Mouse (Mus musculus) frontal cortex, postnatal 25 days (tissue): ENCODE results near the gene Fcf1.

Experiments
- DNase-seq, 2 experiments: peaks; one replicate each; pipeline ENCODE4 v3.0.0; 2022; ENCODE audit warnings: low spot score in 2 of 2

Gene Fcf1

DNA sequence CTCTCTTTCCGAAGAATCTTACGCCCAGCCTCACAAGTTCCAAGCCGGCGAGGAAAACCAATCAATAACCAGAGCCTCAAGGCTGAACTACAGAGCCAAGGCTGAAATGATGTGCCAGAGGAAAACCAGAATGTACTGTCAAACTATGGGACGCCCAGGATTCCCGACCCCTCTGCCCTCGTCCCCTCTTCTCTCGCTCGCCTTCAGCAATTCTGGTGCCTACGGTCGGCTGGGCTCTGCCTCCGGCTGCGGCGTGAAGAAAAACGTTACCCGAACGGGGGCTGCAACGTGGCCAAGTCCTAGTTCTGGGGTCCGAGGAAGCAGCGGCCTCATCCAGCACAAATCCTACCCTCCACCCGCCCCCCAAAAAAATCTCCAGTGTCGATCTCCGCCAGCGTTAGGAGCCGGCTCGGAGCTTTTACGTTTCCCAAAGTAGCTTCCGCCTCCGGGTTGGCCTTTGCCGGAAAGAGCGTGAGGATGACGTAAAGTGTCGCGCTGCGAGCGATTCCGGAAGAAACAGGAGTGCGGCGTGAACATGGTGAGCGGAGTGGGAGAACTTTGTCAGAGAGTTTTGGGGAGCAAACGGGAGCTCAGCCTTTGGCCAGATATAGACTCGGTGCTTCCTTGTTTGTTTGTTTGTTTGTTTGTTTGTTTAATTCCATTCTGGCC lies at the start of gene Fcf1, which contains the start of gene Arel1:
TSS of gene Fcf1 (plus strand) at position 470 of the 669 bp plus-strand sequence.
TSS of gene Arel1 (minus strand) at position 473 of the 669 bp plus-strand sequence.
- peak; percentile 79 to 81 for DNase-seq

DNA sequence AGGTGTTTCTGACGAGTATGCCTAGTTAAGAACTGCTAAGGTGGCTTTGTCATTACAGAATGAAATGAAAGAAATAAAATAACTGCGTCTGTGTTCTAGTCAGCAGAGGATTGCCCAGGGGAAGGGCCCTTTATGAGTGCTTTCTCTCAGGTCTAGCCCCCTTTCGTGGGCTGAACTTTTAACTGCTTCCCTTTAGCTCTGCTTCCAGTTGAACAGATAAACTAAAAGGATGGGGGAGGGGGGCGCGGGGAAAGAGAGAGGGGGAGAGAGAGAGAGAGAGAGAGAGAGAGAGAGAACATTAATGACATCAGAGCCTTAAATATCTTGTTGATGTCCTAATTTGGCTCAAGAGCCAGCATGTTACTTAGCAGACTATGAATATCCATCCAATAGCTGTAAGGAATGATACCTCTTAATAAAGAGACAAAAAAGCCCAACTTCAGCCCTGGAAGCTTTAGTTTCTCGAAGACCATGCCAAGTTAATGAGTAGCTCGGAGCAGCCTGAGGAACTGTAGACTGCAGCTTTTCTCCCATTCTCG lies 48.7 kb upstream of the Fcf1 start:
- DNase-seq: no peak

DNA sequence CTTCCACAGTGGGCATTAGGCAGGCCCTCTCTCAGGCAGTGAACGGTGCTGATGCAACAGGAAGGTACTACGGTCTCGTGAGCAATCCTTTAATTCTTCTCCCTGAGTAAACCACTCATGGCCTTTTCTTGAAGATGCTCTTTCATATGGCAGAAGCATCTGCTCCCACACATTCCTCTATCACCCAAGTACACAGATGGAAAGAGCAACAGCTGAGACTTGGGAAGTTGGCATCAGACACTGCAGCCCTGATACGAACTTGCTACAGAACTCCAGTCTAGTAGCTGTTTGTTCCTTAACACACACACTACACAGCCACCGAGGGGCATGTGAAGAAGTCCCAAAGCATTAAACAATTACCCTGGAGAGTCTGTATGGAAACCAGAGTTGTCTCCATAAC lies 46.4 kb upstream of the Fcf1 start:
- no peak for DNase-seq

DNA sequence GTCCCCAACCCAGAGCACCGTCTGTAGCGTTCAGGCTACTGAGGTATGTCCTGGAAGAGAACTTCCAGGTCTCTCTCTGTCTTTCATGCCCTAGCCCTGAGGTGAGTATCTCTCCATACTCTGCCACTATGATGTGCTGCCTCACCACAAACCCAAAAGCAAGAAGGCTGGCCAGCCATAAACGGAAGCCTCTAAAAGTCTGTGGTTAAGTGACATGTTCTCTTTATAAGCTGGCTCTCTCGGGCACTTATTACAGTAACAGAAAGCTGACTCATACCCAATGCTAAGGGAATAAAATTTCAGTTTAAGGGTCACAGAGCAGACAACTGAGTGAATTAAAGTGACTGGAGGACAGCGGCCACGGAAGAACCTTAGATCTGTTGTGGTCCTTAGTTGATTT lies 44.2 kb upstream of the Fcf1 start:
- no peak for DNase-seq

GRCm38 (mm10) chr12:84932210-84932609 lies 38.5 kb upstream of the Fcf1 start:
- DNase-seq: no peak

DNA sequence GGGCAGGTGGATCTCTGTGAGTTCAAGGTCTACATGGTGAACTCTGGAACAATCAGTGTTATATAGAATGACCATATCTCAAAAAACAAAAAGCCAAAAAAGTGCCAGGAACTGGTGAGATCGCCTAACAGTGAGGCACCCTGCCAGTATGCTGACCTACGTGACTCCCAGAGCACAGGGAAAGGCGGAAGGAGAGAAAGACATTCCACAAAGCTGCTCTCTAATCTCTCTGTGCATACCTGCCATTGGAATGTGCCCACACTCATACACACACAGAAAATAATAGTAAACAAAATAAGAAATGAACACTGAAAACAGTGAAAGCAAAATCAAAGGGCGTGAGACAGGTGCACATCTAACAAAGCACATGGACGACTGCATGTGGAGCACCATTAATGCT lies 35.4 kb upstream of the Fcf1 start:
- DNase-seq: no peak

- DNase-seq: no peak
These were observed 31.6 kb upstream of the Fcf1 start for GRCm38 (mm10) chr12:84939117-84939516.

GRCm38 (mm10) chr12:84940343-84940742 lies 30.4 kb upstream of the Fcf1 start:
- DNase-seq: no peak

- no peak for DNase-seq
These were observed 29.0 kb upstream of the Fcf1 start for GRCm38 (mm10) chr12:84941717-84942116.

DNA sequence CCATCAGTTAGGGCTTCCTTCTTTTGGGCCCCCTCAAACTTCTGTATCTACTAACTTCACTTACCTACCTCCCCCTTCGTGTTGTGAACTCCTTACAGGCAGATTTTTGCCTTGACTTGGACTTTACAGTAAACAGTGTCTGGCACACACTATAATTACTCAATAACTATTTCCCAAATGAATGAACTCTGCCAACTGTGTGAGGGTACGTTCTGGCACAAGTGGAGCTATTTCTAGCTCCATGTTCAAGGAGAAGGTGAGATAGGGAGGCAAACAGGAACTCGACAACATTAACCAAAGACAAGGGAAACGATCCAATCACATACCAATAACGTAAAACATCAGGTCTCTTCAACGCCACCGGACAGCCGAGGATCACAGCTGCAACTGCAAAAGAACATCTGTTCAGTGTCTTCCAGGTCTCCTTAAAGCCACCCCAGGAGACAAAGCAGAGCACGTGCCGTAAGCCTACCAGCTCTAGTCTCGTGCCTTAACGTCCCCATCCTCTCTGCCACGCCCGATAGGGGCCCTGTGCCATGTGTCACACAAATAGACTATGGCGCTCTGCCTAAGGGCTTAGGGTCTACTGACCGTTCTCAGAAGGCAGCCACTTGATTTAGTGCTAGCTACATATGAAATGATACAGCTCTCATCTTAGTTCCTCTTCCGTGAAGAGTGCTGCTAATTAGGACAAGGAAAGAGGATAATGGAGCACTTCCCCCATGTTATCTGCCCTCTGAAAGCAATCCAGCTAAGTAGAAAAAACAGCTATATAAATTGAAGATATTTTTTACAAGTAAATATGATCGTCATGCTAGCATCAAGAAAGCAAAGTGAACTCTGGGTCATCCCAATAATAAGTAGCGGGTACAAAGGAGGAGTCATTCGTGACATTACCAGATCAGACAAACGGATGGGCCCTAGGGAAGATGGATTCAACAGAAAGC lies 27.4 kb upstream of the Fcf1 start:
- no peak for DNase-seq

DNA sequence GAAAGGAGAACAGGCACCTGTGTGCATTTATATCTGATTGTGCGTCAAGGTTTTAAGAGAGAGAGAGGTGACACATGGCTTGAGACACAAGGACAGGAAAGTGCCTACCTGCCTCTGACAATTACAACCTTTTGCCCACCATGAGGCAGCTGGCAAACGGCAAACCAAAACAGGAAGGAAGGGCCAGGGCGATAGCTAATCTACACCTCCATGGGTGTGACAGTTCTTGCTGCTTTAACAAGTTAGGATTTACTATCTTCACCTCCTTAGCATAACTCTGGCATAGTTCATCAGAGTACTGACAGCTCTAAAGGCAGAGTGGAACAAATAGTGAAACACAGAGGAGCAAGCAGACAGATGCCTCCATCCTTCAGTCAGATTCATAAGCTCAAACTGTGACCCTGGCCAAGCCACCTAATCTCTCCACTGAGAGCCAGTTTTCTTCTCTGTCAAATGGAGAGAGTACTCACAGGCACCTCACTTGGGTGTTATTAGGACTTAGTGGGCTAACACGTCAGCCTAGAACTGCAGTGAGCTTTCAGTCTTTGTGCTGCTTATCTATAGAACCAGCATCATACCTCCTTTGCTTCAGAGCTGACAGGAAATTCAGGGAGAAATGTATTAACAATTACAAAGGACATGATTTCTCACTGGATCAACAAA lies 26.4 kb upstream of the Fcf1 start:
- DNase-seq: no peak

DNA sequence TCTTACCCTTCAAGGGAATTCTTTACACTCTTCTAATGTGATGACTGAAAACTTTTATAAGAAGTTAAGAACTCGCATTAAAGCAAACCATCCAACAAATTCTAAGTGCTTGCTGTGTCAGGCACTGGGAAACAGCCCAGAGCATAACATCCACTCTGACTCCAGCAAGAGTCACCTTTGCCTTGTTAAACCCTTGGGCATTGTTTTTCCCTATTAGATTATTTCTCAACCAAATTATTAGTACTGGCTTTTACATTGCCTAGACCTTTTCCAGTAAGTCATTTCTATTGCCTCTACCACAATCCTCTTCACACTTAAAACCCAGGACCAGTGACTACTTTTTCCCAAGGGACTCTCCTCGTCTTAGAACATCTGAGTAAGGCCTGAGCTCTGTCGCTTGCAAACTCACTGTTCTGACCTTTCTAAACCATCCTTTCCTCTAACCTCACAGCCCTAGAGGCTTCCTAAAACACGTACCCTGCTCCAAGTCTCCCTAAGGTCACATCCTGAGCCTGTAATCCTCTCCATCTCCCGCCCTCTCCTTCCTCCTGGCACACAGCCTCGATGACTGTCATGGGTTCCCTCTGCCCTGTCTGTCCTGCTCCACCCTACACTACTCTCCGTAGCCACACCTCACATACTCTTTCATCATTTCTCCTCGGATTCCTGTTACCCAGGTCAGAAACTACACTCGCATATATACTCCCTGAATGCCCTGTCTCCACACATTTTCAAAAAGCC lies 25.7 kb upstream of the Fcf1 start:
- DNase-seq: no peak

DNA sequence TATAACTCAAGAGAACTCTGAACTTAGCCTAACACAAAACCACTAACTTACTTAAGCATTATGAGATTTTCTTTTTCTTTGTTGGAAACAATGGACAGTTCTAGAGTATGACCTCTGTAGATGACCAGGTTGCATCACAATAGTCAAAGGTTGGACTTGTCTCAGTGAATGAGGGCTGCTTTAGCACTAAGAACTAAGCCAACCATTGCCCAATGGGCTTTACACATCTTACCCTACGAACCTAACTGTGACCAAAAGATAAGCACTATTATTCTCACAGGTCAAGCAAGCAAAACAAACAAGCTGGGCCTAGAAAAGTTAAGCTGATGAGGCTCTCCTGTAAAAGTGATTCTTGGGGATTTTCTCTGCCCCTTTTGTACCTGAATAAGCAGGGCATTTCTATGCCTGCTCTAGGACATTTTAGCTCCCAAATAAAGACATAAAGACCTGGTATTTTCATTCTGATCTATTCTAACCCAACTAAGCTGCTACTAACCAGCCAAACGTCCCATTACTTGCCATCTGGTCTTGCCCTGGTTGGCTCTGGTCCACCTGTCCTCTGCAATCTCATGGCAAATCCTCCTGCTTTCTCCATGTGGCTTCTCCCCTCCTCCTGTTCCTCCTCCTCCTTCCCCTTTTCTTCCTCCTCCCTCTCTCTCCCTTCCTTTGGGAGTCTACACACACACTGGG lies 22.7 kb upstream of the Fcf1 start:
- no peak for DNase-seq

DNA sequence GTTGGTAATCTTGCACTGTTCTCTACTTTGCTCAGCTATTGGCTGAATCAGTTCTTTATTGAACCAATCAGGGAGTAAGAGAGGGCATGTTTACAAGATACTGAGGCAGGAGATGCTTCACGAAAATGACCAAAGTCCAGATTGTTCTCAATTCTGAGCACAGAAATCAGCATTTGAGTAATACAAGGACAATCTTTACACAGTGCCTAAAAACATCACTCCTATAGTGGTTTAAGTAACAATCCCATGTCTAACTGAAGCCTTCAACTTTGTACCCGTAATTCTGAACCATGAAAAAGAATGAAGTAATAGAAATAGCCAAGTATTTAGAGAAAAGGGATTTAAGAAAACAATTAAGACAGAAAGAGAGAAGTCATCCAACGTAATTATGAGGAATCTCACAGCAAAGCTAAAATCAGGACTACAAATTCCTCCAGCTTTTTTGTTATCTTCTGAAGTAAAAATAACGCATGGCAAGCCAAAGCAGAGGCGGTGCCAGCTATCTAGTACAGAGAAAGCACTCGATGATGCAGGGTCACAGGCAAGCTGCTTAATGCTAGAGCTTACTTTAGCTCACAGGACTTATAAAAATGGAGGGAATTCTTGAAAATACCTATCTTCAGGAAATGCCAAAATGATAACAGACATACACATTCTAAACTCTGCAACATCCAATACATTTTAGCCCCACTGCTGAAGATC lies 22.0 kb upstream of the Fcf1 start:
- DNase-seq: no peak

DNA sequence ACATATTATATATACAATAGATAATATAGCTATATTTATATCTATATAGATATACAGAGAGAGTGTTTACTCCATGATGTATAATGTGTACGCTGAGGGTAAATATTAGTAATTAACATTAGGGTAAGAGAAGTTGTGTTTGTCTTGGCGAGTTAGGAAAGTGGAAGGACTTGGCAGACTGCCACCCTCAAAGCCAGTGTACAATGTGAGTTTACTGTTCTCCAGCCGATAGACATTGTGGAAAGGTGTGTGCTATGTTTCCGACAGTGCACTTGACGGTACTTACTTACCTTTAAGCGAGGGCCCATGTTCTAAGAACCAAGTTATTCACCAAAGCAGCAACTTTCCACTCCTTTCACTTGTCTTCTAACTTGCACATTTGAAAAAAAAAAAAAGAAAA lies 19.9 kb upstream of the Fcf1 start:
- no peak for DNase-seq

DNA sequence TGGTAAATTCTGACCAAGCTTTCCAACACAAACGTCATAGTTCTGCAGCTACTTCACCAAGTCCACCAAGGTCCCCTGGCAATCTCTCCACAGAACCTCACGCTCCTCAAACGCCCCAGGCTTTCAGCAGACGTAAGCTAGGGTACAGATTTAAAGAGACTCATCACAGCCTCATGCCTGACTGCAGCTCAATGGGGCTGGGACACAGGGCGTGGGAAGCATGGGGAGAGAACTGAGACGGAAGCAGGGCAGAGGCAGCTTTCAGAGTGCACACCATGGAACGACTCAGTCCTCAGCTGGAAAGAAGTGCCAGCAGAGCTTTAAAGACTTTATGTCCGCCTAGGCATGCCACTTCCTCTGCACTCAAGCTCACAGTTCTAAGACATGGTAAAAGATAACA lies 19.2 kb upstream of the Fcf1 start:
- DNase-seq: no peak

DNA sequence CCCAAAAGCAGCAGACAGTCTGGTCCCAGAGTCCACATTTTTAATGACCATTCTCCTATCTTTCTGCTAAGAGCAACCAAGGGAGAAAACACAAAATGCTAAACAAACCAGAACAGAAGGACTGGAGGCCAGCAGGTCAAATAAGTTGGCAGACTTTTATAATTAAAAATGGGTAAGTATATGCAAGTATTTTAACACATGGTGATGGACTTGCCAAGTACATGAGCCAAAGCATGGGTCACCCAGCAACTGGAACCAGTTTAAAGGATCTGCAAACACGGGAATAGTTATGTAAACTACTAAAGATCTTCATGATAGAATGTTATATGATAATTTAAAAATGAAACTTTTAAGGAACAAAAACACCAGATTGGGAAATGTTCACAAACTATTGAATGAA lies 18.3 kb upstream of the Fcf1 start:
- DNase-seq: no peak

GRCm38 (mm10) chr12:84956317-84956716 lies 14.4 kb upstream of the Fcf1 start:
- DNase-seq: no peak

- no peak for DNase-seq
These were observed 11.8 kb upstream of the Fcf1 start for GRCm38 (mm10) chr12:84958794-84959356.

- no peak for DNase-seq
These were observed 8.1 kb upstream of the Fcf1 start for GRCm38 (mm10) chr12:84962606-84963005.
